Mouse (Mus musculus): Measurements from ENCODE around the gene Iqcd. TPM values are rescaled to one million over a fixed set of nuclear protein-coding genes. Genes with fewer than 3 reads are reported as not detected.

Iqcd gene
- polyA plus RNA-seq, 1 experiment: 0.44 TPM

GRCm38 (mm10) chr5:120599625-120600024 is 10.8 kb downstream of the Iqcd start:
- Histone ChIP-seq H3K4me3 (ENCODE audit: insufficient read depth, low read length) (no peak overlapping the region), H3K4me1 (ENCODE audit: control insufficient read depth, insufficient read depth, low read length) (no peaks in the 10 kb centered on the region), H3K27ac (ENCODE audit: insufficient read depth, low read length) (no peak overlapping the region)
- TF ChIP-seq POLR2A (IDR thresholded peaks at IDR 0.05; ENCODE audit: low read depth, low read length): no peak
- TF ChIP-seq CTCF (IDR thresholded peaks at IDR 0.05; ENCODE audit: borderline replicate concordance, insufficient read depth, low read length): no peak

GRCm38 (mm10) chr5:120600946-120601668 is 12.3 kb downstream of the Iqcd start:
- TF ChIP-seq POLR2A (IDR thresholded peaks at IDR 0.05; ENCODE audit: low read depth, low read length): no peak
- peak; percentile 42; the same call in 1 of the 2 replicates for TF ChIP-seq CTCF (IDR thresholded peaks at IDR 0.05; ENCODE audit: borderline replicate concordance, insufficient read depth, low read length)
- Histone ChIP-seq H3K4me3 (ENCODE audit: insufficient read depth, low read length) (no peak overlapping the region), H3K4me1 (ENCODE audit: control insufficient read depth, insufficient read depth, low read length) (no peaks in the 10 kb centered on the region), H3K27ac (ENCODE audit: insufficient read depth, low read length) (no peak overlapping the region)

GRCm38 (mm10) chr5:120602210-120602609 is 13.4 kb downstream of the Iqcd start:
- Histone ChIP-seq H3K4me1 (ENCODE audit: control insufficient read depth, insufficient read depth, low read length) (no peaks in the 10 kb centered on the region), H3K27ac (ENCODE audit: insufficient read depth, low read length) (no peak overlapping the region), H3K4me3 (ENCODE audit: insufficient read depth, low read length) (no peak overlapping the region)
- TF ChIP-seq POLR2A (IDR thresholded peaks at IDR 0.05; ENCODE audit: low read depth, low read length) (no peak), CTCF (IDR thresholded peaks at IDR 0.05; ENCODE audit: borderline replicate concordance, insufficient read depth, low read length) (no peak)

- H3K4me1 ChIP-seq (ENCODE audit: control insufficient read depth, insufficient read depth, low read length): no peaks in the 10 kb centered on the region
- no peak for TF ChIP-seq CTCF (IDR thresholded peaks at IDR 0.05; ENCODE audit: borderline replicate concordance, insufficient read depth, low read length)
- TF ChIP-seq POLR2A (IDR thresholded peaks at IDR 0.05; ENCODE audit: low read depth, low read length): no peak
- no peak overlapping the region for H3K27ac ChIP-seq (ENCODE audit: insufficient read depth, low read length)
- no peak overlapping the region for H3K4me3 ChIP-seq (ENCODE audit: insufficient read depth, low read length)
Observed at GRCm38 (mm10) chr5:120603515-120603914, 14.7 kb downstream of the Iqcd start.

- TF ChIP-seq POLR2A (IDR thresholded peaks at IDR 0.05; ENCODE audit: low read depth, low read length): no peak
- TF ChIP-seq CTCF (IDR thresholded peaks at IDR 0.05; ENCODE audit: borderline replicate concordance, insufficient read depth, low read length): peak; percentile 48; the same call in 1 of the 2 replicates
- H3K4me3 ChIP-seq (ENCODE audit: insufficient read depth, low read length): peak overlapping the region; percentile 17; the same call in 1 of the 2 replicates
- H3K4me1 ChIP-seq (ENCODE audit: control insufficient read depth, insufficient read depth, low read length): no peaks in the 10 kb centered on the region
- H3K27ac ChIP-seq (ENCODE audit: insufficient read depth, low read length): peak overlapping the region; percentile 11; the same call in 1 of the 2 replicates
Observed at GRCm38 (mm10) chr5:120604839-120605238, 16.0 kb downstream of the Iqcd start.

GRCm38 (mm10) chr5:120605241-120605661 is 16.4 kb downstream of the Iqcd start:
- 0 out of 2 replicates have a peak, but pooled peaks have one; percentile 11 for TF ChIP-seq POLR2A (IDR thresholded peaks at IDR 0.05; ENCODE audit: low read depth, low read length)
- no peak for TF ChIP-seq CTCF (IDR thresholded peaks at IDR 0.05; ENCODE audit: borderline replicate concordance, insufficient read depth, low read length)
- peak overlapping the region; percentile 11; the same call in 1 of the 2 replicates for H3K27ac ChIP-seq (ENCODE audit: insufficient read depth, low read length)
- peak overlapping the region; percentile 17; the same call in 1 of the 2 replicates for H3K4me3 ChIP-seq (ENCODE audit: insufficient read depth, low read length)
- no peaks in the 10 kb centered on the region for H3K4me1 ChIP-seq (ENCODE audit: control insufficient read depth, insufficient read depth, low read length)

GRCm38 (mm10) chr5:120605688-120606087 is 16.9 kb downstream of the Iqcd start:
- peak overlapping the region; percentile 17; the same call in 1 of the 2 replicates for H3K4me3 ChIP-seq (ENCODE audit: insufficient read depth, low read length)
- no peaks in the 10 kb centered on the region for H3K4me1 ChIP-seq (ENCODE audit: control insufficient read depth, insufficient read depth, low read length)
- no peak overlapping the region for H3K27ac ChIP-seq (ENCODE audit: insufficient read depth, low read length)
- TF ChIP-seq CTCF (IDR thresholded peaks at IDR 0.05; ENCODE audit: borderline replicate concordance, insufficient read depth, low read length): peak; percentile 50; the same call in 1 of the 2 replicates
- TF ChIP-seq POLR2A (IDR thresholded peaks at IDR 0.05; ENCODE audit: low read depth, low read length): 0 out of 2 replicates have a peak, but pooled peaks have one; percentile 38

GRCm38 (mm10) chr5:120606590-120607200 is 17.9 kb downstream of the Iqcd start:
- TF ChIP-seq CTCF (IDR thresholded peaks at IDR 0.05; ENCODE audit: borderline replicate concordance, insufficient read depth, low read length): no peak
- no peak for TF ChIP-seq POLR2A (IDR thresholded peaks at IDR 0.05; ENCODE audit: low read depth, low read length)
- Histone ChIP-seq H3K27ac (ENCODE audit: insufficient read depth, low read length) (no peak overlapping the region), H3K4me3 (ENCODE audit: insufficient read depth, low read length) (no peak overlapping the region), H3K4me1 (ENCODE audit: control insufficient read depth, insufficient read depth, low read length) (0 out of 2 replicates have a peak, but pooled peaks cover 7% of the 10 kb centered on the region)

- no peak overlapping the region for H3K4me3 ChIP-seq (ENCODE audit: insufficient read depth, low read length)
- H3K4me1 ChIP-seq (ENCODE audit: control insufficient read depth, insufficient read depth, low read length): 0 out of 2 replicates have a peak, but pooled peaks cover 7% of the 10 kb centered on the region
- no peak for TF ChIP-seq CTCF (IDR thresholded peaks at IDR 0.05; ENCODE audit: borderline replicate concordance, insufficient read depth, low read length)
- TF ChIP-seq POLR2A (IDR thresholded peaks at IDR 0.05; ENCODE audit: low read depth, low read length): no peak
- no peak overlapping the region for H3K27ac ChIP-seq (ENCODE audit: insufficient read depth, low read length)
Observed at GRCm38 (mm10) chr5:120607335-120607734, 18.5 kb downstream of the Iqcd start.

Data from embryonic fibroblast, embryonic 13.5 days (primary cell).